Mouse (Mus musculus) urinary bladder, adult 18-20 months (tissue): ENCODE results near the gene Prkd3.

Experiments used
- DNase-seq, 2 experiments: peaks; one replicate each; pipeline ENCODE4 v3.0.0; 2022; ENCODE audit warnings: low spot score in 2 of 2, mixed read lengths in 2 of 2

Prkd3 gene

DNA sequence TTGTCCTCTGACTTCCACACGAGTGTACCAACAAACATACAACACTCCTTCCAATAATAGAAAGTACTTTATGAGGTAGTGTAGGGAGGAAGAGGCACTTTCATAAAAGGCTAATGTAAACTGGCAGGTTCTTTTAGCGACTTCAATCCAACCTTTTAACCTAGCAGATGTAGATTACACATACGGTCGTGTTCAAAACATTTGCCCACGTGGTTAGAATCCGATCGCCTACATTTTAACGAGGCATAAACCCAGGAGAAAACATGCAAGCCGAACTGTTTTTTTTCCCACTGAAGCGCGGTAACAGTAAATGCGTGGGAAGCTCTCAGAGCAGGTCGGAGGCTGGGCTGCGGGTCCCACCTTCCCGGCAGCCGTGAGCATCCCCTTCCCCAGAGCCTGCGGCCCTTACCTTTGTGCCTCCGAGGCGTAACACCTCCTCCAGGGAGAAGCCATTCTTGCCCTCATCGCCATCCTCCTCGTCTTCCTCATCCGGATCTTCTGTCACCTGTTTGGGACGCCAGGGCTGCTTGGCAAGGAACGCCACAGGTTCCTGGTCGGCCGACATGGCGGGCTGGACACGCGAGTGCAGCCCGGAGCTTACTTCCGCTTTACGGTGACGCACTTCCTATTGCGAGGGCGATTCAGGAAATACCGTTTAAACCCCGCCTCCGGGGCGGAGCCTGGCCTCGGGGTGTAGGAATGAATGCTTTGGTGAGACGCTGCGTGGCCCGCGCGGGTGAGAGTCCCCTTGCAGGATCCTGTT, 84.0 kb downstream of the Prkd3 start, which contains the start of the genes Cebpz and Ndufaf7:
TSS of gene Cebpz (minus strand) at position 601 of the 763 bp plus-strand sequence.
TSS of gene Ndufaf7 (plus strand) at position 671 of the 763 bp plus-strand sequence.
- DNase-seq, result peak; percentile 94

GRCm38 (mm10) chr17:78935857-78936256, 84.8 kb downstream of the Prkd3 start:
- DNase-seq, result no peak

DNA sequence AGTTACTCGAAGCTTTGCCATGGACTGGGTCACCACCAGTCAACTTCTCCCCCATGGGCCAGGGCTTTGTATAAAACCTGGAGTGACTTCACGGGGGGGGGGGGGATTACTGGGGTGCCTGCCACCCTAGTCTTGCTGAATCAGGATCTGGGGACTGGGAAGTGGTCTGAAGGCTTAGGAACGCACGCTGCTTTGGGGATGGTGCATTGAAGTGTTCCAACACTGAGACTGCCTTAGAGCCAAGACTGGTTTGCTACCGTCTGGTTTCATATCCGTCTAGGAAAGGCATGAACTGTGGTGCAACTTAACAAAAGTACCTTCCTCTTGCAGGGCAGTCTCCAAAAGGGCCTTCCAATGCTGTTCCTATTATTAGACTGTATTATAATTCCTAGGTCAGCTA, 102.9 kb downstream of the Prkd3 start:
- DNase-seq, result no peak

DNA sequence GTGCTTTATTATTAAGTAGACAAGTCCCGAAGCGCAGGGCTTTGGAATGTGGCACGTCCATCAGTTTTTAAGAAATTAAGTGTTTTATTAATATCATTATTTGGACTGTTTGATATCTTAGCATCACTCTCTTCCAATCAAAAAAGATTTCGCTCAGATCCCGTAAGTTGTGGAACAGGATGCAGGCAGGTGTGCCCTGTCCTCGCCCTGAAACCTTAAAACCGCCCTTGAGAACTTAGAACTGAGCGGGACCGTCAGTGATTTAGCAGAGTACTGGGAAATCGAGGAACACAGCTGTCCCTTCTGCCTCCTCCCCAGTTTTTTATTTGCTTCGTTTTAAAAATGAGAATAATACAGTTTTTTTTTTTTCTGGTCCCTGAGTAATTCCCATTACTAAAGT, 103.7 kb downstream of the Prkd3 start:
- DNase-seq, result no peak

DNA sequence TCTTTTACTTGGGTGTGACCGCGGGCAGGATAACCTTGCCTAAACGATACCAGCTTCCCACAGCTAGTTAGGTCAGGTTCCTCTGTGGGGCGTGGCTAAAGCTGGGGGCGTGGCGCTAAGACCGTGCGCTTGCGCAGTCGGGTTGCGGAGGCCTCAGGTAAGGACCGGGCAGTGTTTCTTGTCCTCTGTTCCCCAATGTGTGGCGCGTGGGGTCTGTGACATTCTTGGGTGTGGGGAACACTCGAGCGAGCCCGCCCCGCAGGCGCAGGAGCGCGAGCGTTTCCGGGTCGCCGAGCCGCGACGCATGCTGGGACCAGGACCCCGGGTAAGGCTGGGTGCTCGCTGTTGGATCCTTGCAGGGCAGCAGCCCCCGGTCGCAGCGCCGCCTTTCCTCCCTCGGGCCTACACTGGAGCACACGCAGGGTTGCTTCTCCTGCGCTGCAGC, 104.2 kb downstream of the Prkd3 start, which contains the start of gene Cebpzos:
TSS of gene Cebpzos (plus strand) at position 132 of the 445 bp plus-strand sequence.
- DNase-seq, result peak; percentile 82 to 85

DNA sequence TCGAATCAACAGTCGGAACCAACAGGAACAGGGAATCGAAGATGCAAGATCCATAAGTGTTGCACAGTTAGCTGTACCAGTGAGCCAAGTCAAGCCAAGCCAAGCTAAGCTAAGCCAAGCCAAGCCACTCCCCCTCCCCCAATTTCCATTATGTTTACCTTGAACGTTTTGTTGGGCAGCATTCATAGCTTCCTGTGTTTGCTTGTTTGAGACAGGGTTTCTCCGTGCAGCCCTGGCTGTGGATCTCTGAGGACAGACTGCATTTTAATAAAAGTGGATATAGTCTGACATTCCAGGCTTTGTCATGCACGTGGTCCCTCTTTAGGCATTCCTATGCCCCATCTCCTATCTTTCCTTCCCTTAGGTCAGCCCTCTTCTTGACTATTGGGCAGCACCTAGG, 104.8 kb downstream of the Prkd3 start:
- no peak for DNase-seq

DNA sequence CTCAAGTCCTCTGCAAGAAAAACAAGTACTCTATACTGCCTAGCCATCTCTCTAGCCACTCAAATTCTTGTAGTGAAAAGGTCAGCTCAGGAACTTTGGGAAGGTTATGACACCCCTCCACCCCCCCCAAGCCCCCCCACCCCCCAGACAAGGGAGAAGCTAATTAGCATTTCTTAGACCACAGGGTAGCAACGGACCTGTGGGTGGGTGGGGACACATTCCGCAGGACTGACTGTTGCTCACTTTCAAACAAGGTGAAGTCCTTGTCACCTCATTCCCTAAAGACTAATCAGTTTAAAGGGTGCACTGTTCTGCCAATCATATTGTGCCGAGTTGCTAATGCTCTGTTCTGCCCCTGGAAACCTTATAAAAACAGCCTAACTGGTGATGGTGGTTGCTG, 106.7 kb downstream of the Prkd3 start:
- no peak for DNase-seq

DNA sequence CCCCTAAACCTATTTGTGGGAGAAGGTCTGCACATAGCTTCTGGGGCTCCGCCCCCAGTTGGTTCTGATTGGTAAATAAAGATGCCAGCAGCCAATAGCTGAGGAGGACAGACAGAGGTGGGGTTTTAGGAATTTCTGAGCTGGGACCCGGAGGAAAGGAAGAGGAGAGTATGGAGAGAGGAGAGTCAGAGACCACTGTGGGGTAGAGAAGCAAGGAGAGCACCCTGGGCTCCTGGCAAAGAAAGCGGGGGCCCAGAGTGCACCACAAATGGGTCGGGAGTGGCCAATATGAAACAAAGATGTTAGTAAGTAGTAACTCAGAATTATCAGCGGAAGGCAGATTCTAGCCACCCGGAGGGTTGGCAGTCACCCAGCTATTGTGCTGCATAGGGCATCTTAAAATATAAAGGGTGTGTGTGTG, 107.7 kb downstream of the Prkd3 start:
- DNase-seq, result no peak

- no peak for DNase-seq
These were observed 111.2 kb downstream of the Prkd3 start for GRCm38 (mm10) chr17:78909374-78909773.

DNA sequence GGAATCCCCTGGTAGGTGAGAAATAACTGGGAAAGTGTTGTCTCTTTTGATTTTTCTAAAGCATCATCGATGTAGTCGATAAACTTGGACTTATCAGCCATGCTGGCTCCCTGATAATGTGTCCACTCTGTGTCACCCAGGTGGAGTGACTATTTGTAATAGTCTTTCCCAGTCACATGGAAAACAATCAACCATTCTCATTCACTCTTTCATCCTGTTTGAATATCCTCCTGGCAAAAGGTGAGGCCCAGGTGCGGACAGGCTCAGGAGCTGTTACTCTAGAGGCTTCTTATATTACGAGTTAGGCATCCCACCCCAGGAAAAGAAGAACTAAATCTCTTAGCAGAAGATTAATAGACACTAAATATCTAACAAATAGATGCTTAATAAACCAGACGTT, 113.7 kb downstream of the Prkd3 start, which contains the start of gene Sult6b1:
TSS of gene Sult6b1 (minus strand) at position 101 of the 400 bp plus-strand sequence.
- no peak for DNase-seq

- DNase-seq, result no peak
These were observed 117.5 kb downstream of the Prkd3 start for GRCm38 (mm10) chr17:78903158-78903557.
